Mouse (Mus musculus): ENCODE data around the gene Mpdz.

DNA sequence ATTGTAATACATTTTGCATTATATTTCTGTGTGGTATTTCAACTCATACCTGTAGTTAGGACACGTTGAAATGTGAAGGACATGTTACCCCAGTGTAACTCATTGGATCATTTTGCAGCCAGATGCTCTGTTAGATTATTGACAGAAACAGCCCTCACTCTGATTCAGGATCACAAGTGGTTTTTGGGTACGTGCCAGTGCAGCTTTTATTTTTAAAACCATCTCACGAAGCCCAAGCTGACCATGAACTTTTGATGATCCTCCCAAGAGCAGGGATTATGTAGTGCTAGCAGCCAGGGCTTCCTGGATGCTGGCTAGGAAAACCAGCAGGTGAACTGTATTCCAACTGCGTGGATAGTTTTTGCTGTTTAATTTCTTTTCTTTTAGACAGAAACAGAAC lies 19.6 kb upstream of the Mpdz start:
- TF ChIP-seq CTCF (IDR thresholded peaks at IDR 0.05; ENCODE audit: low read depth, low read length) = no peak
- no peak for TF ChIP-seq POLR2AphosphoS5 (IDR thresholded peaks at IDR 0.05; ENCODE audit: insufficient replicate concordance, low read depth, low read length)

All from G1E (cell line).